Mouse (Mus musculus) myocyte (in vitro differentiated cells): ENCODE measurements around the gene Mctp2. TPM values are rescaled to one million over a fixed set of nuclear protein-coding genes. Genes with fewer than 3 reads are reported as not detected.

Source experiments
- H3K27me3 ChIP-seq: one replicate; pipeline ENCODE4 v1.6.1; 2011; ENCODE audit not compliant: control insufficient read depth, insufficient read depth, insufficient read length
- H3K36me3 ChIP-seq: one replicate; pipeline ENCODE4 v1.6.1; 2011; ENCODE audit not compliant: control insufficient read depth, insufficient read depth
- H3K4me2 ChIP-seq: one replicate; pipeline ENCODE4 v1.6.1; 2011; ENCODE audit warnings: low read depth, control low read depth
- H3K4me3 ChIP-seq: one replicate; pipeline ENCODE4 v1.5.1; 2011; ENCODE audit warnings: mild to moderate bottlenecking, control low read depth, moderate library complexity
- H3K79me2 ChIP-seq: one replicate; pipeline ENCODE4 v1.6.1; 2011; ENCODE audit not compliant: control insufficient read depth, insufficient read depth
- H3ac ChIP-seq: one replicate; pipeline ENCODE4 v1.6.1; 2011; ENCODE audit not compliant: control insufficient read depth, insufficient read length
- CEBPB ChIP-seq: IDR thresholded peaks from 2 replicates; pipeline ENCODE4 v1.6.1; 2011; ENCODE audit warnings: mild to moderate bottlenecking, moderate library complexity; ENCODE audit not compliant: poor library complexity, insufficient read depth, severe bottlenecking
- E2F4 ChIP-seq: IDR thresholded peaks from one replicate; pipeline ENCODE4 v1.6.1; 2011; ENCODE audit warnings: mild to moderate bottlenecking, control low read depth, moderate library complexity; ENCODE audit not compliant: insufficient read depth
- MAX ChIP-seq: IDR thresholded peaks from one replicate; pipeline ENCODE4 v1.6.1; 2011; ENCODE audit warnings: low read depth, mild to moderate bottlenecking, control low read depth
- MYOD1 ChIP-seq, 3 experiments: IDR thresholded peaks; one replicate each; pipeline ENCODE4 v1.6.1; 2011; ENCODE audit warnings: control low read depth in 2 of 3, low read depth in 2 of 3, mild to moderate bottlenecking in 2 of 3, moderate library complexity in 1 of 3; ENCODE audit not compliant: insufficient read length in 2 of 3, control insufficient read depth in 1 of 3
- MYOG ChIP-seq, 3 experiments: IDR thresholded peaks; one replicate each; pipeline ENCODE4 v1.6.1; 2011; ENCODE audit warnings: control low read depth in 2 of 3, low read depth in 2 of 3, mild to moderate bottlenecking in 2 of 3; ENCODE audit not compliant: insufficient read length in 2 of 3, control insufficient read depth in 1 of 3, insufficient read depth in 1 of 3
- POLR2A ChIP-seq: IDR thresholded peaks from one replicate; pipeline ENCODE4 v1.6.1; 2011; ENCODE audit warnings: low read depth, mild to moderate bottlenecking, control low read depth, moderate library complexity; ENCODE audit not compliant: insufficient read length
- POLR2AphosphoS2 ChIP-seq: IDR thresholded peaks from one replicate; pipeline ENCODE4 v1.6.1; 2011; ENCODE audit warnings: low read depth, control low read depth; ENCODE audit not compliant: insufficient read length
- REST ChIP-seq: IDR thresholded peaks from one replicate; pipeline ENCODE4 v1.6.1; 2011; ENCODE audit warnings: mild to moderate bottlenecking, control low read depth, moderate library complexity; ENCODE audit not compliant: insufficient read depth, insufficient read length
- SRF ChIP-seq: IDR thresholded peaks from one replicate; pipeline ENCODE4 v1.6.1; 2011; ENCODE audit warnings: low read depth; ENCODE audit not compliant: control insufficient read depth, insufficient read length
- TCF12 ChIP-seq: IDR thresholded peaks from one replicate; pipeline ENCODE4 v1.6.1; 2011; ENCODE audit warnings: mild to moderate bottlenecking, control low read depth; ENCODE audit not compliant: poor library complexity, insufficient read depth, severe bottlenecking
- TCF3 ChIP-seq: IDR thresholded peaks from one replicate; pipeline ENCODE4 v1.6.1; 2011; ENCODE audit warnings: low read depth, control low read depth; ENCODE audit not compliant: insufficient read length
- USF1 ChIP-seq: IDR thresholded peaks from one replicate; pipeline ENCODE4 v1.6.1; 2011; ENCODE audit warnings: low read depth, mild to moderate bottlenecking, control low read depth, moderate library complexity
- polyA plus RNA-seq: library from polyadenylated mRNA; unstranded; fragments of >200 nt; fragmentation: generic; extraction: Trizol; gene quantifications from one replicate; pipeline ENCODE4 v1.2.1, GENCODE M21; 2012; ENCODE audit warnings: missing spikeins

Mctp2 gene
- polyA plus RNA-seq, 1 experiment: 0.18 TPM

GRCm38 (mm10) chr7:72320906-72321305 is 14.5 kb upstream of the Mctp2 start:
- no peaks in the 10 kb centered on the region for H3K36me3 ChIP-seq
- H3K27me3 ChIP-seq: no peaks in the 10 kb centered on the region
- H3K79me2 ChIP-seq: no peaks in the 10 kb centered on the region
- no peak overlapping the region for H3K4me3 ChIP-seq
- TF ChIP-seq TCF12: no peak
- no peak for TF ChIP-seq SRF
- TF ChIP-seq POLR2AphosphoS2: no peak
- TF ChIP-seq TCF3: no peak
- no peak for TF ChIP-seq E2F4
- TF ChIP-seq POLR2A: no peak
- TF ChIP-seq MYOG (IDR thresholded peaks at IDR 0.05; ENCODE audit: control insufficient read depth in 1 of 3, insufficient read depth in 1 of 3, insufficient read length in 2 of 3, low read depth in 2 of 3): no peak
- no peak for TF ChIP-seq USF1
- no peak for TF ChIP-seq CEBPB
- TF ChIP-seq MYOD1 (IDR thresholded peaks at IDR 0.05; ENCODE audit: control insufficient read depth in 1 of 3, insufficient read length in 2 of 3, low read depth in 2 of 3): no peak
- no peak for TF ChIP-seq MAX
- TF ChIP-seq REST: no peak
- H3K4me2 ChIP-seq: no peak overlapping the region
- no peak overlapping the region for H3ac ChIP-seq

- Histone ChIP-seq H3K79me2 (no peaks in the 10 kb centered on the region), H3K4me3 (no peak overlapping the region), H3K36me3 (no peaks in the 10 kb centered on the region), H3ac (no peak overlapping the region), H3K27me3 (no peaks in the 10 kb centered on the region), H3K4me2 (no peak overlapping the region)
- TF ChIP-seq E2F4 (no peak), SRF (no peak), MYOD1 (IDR thresholded peaks at IDR 0.05; ENCODE audit: control insufficient read depth in 1 of 3, insufficient read length in 2 of 3, low read depth in 2 of 3) (no peak), TCF3 (no peak), POLR2AphosphoS2 (no peak), MAX (no peak), REST (no peak), MYOG (IDR thresholded peaks at IDR 0.05; ENCODE audit: control insufficient read depth in 1 of 3, insufficient read depth in 1 of 3, insufficient read length in 2 of 3, low read depth in 2 of 3) (no peak), USF1 (no peak), TCF12 (no peak), CEBPB (no peak), POLR2A (no peak)
Measured at GRCm38 (mm10) chr7:72320441-72320840, 14.0 kb upstream of the Mctp2 start.

GRCm38 (mm10) chr7:72314395-72315060 is 8.1 kb upstream of the Mctp2 start:
- Histone ChIP-seq H3ac (no peak overlapping the region), H3K79me2 (no peaks in the 10 kb centered on the region), H3K4me2 (no peak overlapping the region), H3K36me3 (no peaks in the 10 kb centered on the region), H3K27me3 (no peaks in the 10 kb centered on the region), H3K4me3 (no peak overlapping the region)
- no peak for TF ChIP-seq CEBPB
- TF ChIP-seq MYOD1 (IDR thresholded peaks at IDR 0.05; ENCODE audit: control insufficient read depth in 1 of 3, insufficient read length in 2 of 3, low read depth in 2 of 3): no peak
- no peak for TF ChIP-seq POLR2AphosphoS2
- no peak for TF ChIP-seq TCF3
- TF ChIP-seq USF1: no peak
- no peak for TF ChIP-seq REST
- no peak for TF ChIP-seq MYOG (IDR thresholded peaks at IDR 0.05; ENCODE audit: control insufficient read depth in 1 of 3, insufficient read depth in 1 of 3, insufficient read length in 2 of 3, low read depth in 2 of 3)
- TF ChIP-seq E2F4: no peak
- no peak for TF ChIP-seq TCF12
- TF ChIP-seq POLR2A: no peak
- no peak for TF ChIP-seq MAX

GRCm38 (mm10) chr7:72313908-72314307 is 7.5 kb upstream of the Mctp2 start:
- TF ChIP-seq POLR2A (no peak), POLR2AphosphoS2 (no peak), USF1 (no peak), MYOD1 (IDR thresholded peaks at IDR 0.05; ENCODE audit: control insufficient read depth in 1 of 3, insufficient read length in 2 of 3, low read depth in 2 of 3) (no peak), TCF3 (no peak), MAX (no peak), CEBPB (no peak), TCF12 (no peak), E2F4 (no peak), REST (no peak), SRF (no peak), MYOG (IDR thresholded peaks at IDR 0.05; ENCODE audit: control insufficient read depth in 1 of 3, insufficient read depth in 1 of 3, insufficient read length in 2 of 3, low read depth in 2 of 3) (no peak)
- H3K36me3 ChIP-seq: no peaks in the 10 kb centered on the region
- H3K27me3 ChIP-seq: no peaks in the 10 kb centered on the region
- no peak overlapping the region for H3ac ChIP-seq
- H3K4me3 ChIP-seq: no peak overlapping the region
- no peaks in the 10 kb centered on the region for H3K79me2 ChIP-seq
- H3K4me2 ChIP-seq: no peak overlapping the region
